Mouse (Mus musculus): Measurements from ENCODE around the gene Tmem136. TPM values are rescaled to one million over a fixed set of nuclear protein-coding genes. Genes with fewer than 3 reads are reported as not detected.

Gene Tmem136
- polyA plus RNA-seq, 2 experiments, result 9.6 to 16.3 TPM

DNA sequence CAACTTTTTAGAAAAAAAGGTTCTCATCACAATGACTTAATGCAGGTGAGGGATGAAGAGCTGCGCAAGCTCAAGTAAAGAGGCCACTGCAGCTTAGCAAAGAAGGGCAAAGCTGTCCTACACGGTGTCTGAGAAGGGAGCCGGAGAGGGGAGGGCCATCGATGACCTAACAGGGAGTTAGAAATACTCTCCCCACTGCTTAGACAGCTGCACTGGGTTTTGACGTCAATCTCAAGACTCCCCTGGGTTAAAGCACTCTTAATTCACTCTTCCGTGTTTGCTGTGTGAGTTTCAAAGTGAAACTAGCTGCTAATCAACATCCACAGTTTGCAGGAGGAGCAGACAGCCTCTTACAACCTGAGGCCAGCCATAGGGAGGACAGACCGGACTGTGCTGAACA, 40.2 kb downstream of the Tmem136 start:
- Histone ChIP-seq H3K4me3 (replicated peaks; ENCODE audit: low read length) (no peak overlapping the region), H3K4me1 (ENCODE audit: control insufficient read depth, insufficient read depth, low read length) (peaks cover 10% of the 10 kb centered on the region), H3K27me3 (ENCODE audit: control insufficient read depth, insufficient read depth, low read length) (no peaks in the 10 kb centered on the region), H3K36me3 (ENCODE audit: control insufficient read depth, insufficient read depth, low read length) (no peaks in the 10 kb centered on the region), H3K4me2 (replicated peaks; ENCODE audit: low read depth, low read length, severe bottlenecking) (no peak overlapping the region), H3K27ac (replicated peaks; ENCODE audit: low read depth, low read length) (no peak overlapping the region), H3K9me3 (ENCODE audit: control insufficient read depth, low read length) (no peaks in the 10 kb centered on the region), H3K9ac (ENCODE audit: low read depth, low read length, severe bottlenecking) (no peak overlapping the region)
- DNase-seq (ENCODE audit: low spot score) (no peak), ATAC-seq (ENCODE audit: low FRiP score, low read depth) (no peak)
- WGBS, result 76% methylated on average over 7 of the region's 7 CpGs
- no peak for TF ChIP-seq POLR2A (IDR thresholded peaks at IDR 0.05; ENCODE audit: borderline replicate concordance, extremely low read depth, insufficient read depth, insufficient read length)

DNA sequence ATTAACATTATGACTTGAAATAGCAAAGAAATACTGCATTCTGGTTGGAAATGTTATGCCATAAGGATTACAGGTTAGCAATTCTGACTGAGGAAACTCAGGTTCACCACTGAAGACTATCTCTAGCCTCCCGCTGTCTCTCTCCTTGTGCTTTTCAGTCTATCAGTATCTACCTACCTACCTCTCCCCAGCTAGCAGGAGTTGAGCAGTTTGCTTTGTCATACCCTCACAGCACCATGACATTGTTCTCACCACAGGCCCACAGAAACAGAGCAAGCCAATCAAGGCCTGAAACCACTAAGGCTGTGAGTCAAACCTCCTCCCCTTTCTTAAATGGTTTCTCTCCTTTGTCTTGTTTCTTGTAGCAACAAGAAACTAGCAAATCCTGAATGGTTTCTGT, 41.8 kb downstream of the Tmem136 start:
- H3K9me3 ChIP-seq (ENCODE audit: control insufficient read depth, low read length), result no peaks in the 10 kb centered on the region
- 93% methylated on average over 1 of the region's 1 CpGs for WGBS
- H3K27ac ChIP-seq (replicated peaks; ENCODE audit: low read depth, low read length), result no peak overlapping the region
- no peaks in the 10 kb centered on the region for H3K36me3 ChIP-seq (ENCODE audit: control insufficient read depth, insufficient read depth, low read length)
- peaks cover 4% of the 10 kb centered on the region for H3K4me1 ChIP-seq (ENCODE audit: control insufficient read depth, insufficient read depth, low read length)
- H3K4me2 ChIP-seq (replicated peaks; ENCODE audit: low read depth, low read length, severe bottlenecking), result no peak overlapping the region
- H3K27me3 ChIP-seq (ENCODE audit: control insufficient read depth, insufficient read depth, low read length), result no peaks in the 10 kb centered on the region
- no peak for DNase-seq (ENCODE audit: low spot score)
- no peak overlapping the region for H3K4me3 ChIP-seq (replicated peaks; ENCODE audit: low read length)
- TF ChIP-seq POLR2A (IDR thresholded peaks at IDR 0.05; ENCODE audit: borderline replicate concordance, extremely low read depth, insufficient read depth, insufficient read length), result no peak
- no peak for ATAC-seq (ENCODE audit: low FRiP score, low read depth)
- no peak overlapping the region for H3K9ac ChIP-seq (ENCODE audit: low read depth, low read length, severe bottlenecking)

DNA sequence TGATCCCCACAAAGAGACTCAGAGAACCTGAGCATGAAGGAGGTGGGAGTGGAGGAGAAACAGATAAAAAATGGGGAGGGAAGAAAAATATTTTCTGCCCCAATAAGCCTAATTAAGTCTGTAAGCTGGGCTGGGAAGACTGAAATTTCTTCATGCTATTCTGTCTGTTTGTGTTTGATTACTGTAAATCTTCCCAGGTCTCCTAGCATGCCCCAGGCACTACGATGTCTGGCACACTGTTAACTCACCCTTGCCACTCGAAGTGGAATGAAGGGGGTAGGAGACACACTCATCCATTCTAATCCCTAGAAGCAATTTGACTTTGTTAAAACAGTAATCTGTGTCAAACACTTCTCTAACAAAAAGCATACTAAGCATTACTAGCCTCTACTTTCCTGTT, 44.6 kb downstream of the Tmem136 start:
- 44% methylated on average over 2 of the region's 2 CpGs for WGBS
- DNase-seq (ENCODE audit: low spot score) (no peak), ATAC-seq (ENCODE audit: low FRiP score, low read depth) (no peak)
- Histone ChIP-seq H3K4me2 (replicated peaks; ENCODE audit: low read depth, low read length, severe bottlenecking) (no peak overlapping the region), H3K27me3 (ENCODE audit: control insufficient read depth, insufficient read depth, low read length) (no peaks in the 10 kb centered on the region), H3K9ac (ENCODE audit: low read depth, low read length, severe bottlenecking) (no peak overlapping the region), H3K4me1 (ENCODE audit: control insufficient read depth, insufficient read depth, low read length) (peaks cover 11% of the 10 kb centered on the region), H3K36me3 (ENCODE audit: control insufficient read depth, insufficient read depth, low read length) (no peaks in the 10 kb centered on the region), H3K4me3 (replicated peaks; ENCODE audit: low read length) (no peak overlapping the region), H3K9me3 (ENCODE audit: control insufficient read depth, low read length) (no peaks in the 10 kb centered on the region), H3K27ac (replicated peaks; ENCODE audit: low read depth, low read length) (no peak overlapping the region)
- no peak for TF ChIP-seq POLR2A (IDR thresholded peaks at IDR 0.05; ENCODE audit: borderline replicate concordance, extremely low read depth, insufficient read depth, insufficient read length)

DNA sequence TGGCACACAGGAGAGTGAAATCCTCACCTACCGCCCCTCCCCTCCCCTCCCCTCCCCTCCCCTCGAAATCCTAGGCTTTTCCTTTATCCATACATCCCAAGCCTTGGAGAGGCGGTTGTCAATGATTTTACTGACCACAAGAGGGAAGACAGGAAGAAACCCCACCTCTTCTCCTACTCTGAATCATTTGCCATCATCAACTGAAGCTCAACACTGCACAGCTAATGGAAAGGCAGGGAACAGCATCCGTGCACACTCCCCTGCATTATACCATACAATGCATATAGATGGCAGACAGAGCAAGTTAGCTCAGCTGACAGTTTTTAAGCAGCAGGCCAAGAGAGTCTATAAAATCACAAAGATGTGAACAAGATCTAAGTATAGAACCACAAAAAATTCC, 45.2 kb downstream of the Tmem136 start:
- Histone ChIP-seq H3K36me3 (ENCODE audit: control insufficient read depth, insufficient read depth, low read length) (no peaks in the 10 kb centered on the region), H3K4me3 (replicated peaks; ENCODE audit: low read length) (no peak overlapping the region), H3K27me3 (ENCODE audit: control insufficient read depth, insufficient read depth, low read length) (no peaks in the 10 kb centered on the region), H3K9me3 (ENCODE audit: control insufficient read depth, low read length) (no peaks in the 10 kb centered on the region), H3K27ac (replicated peaks; ENCODE audit: low read depth, low read length) (no peak overlapping the region), H3K4me2 (replicated peaks; ENCODE audit: low read depth, low read length, severe bottlenecking) (no peak overlapping the region), H3K4me1 (ENCODE audit: control insufficient read depth, insufficient read depth, low read length) (peaks cover 11% of the 10 kb centered on the region), H3K9ac (ENCODE audit: low read depth, low read length, severe bottlenecking) (no peak overlapping the region)
- WGBS, result 20% methylated on average over 4 of the region's 4 CpGs
- TF ChIP-seq POLR2A (IDR thresholded peaks at IDR 0.05; ENCODE audit: borderline replicate concordance, extremely low read depth, insufficient read depth, insufficient read length), result no peak
- DNase-seq (ENCODE audit: low spot score) (no peak), ATAC-seq (ENCODE audit: low FRiP score, low read depth) (no peak)

DNA sequence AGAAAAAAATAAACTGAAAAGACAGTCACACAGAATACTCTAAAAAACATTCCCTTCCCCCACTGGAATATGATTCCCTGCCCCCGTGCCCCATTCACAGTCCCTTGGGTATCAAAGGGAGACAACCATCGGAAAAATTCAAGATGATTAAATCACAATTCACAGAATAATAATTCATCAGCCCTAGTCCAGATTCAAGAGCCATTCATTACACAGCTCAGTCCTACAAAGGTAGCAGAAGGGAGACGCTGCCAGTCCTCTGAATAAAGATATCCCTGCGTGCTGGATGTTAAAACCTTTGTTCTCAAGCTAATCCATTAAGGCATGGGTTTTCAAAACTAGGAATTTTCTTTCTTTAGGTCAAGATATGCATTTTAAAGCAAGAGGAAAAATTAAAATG, 45.8 kb downstream of the Tmem136 start:
- no peak overlapping the region for H3K27ac ChIP-seq (replicated peaks; ENCODE audit: low read depth, low read length)
- no peak overlapping the region for H3K4me3 ChIP-seq (replicated peaks; ENCODE audit: low read length)
- no peak for ATAC-seq (ENCODE audit: low FRiP score, low read depth)
- no peak overlapping the region for H3K4me2 ChIP-seq (replicated peaks; ENCODE audit: low read depth, low read length, severe bottlenecking)
- no peak for TF ChIP-seq POLR2A (IDR thresholded peaks at IDR 0.05; ENCODE audit: borderline replicate concordance, extremely low read depth, insufficient read depth, insufficient read length)
- DNase-seq (ENCODE audit: low spot score), result no peak
- peaks cover 11% of the 10 kb centered on the region for H3K4me1 ChIP-seq (ENCODE audit: control insufficient read depth, insufficient read depth, low read length)
- WGBS, result 80% methylated on average over 4 of the region's 4 CpGs
- no peaks in the 10 kb centered on the region for H3K36me3 ChIP-seq (ENCODE audit: control insufficient read depth, insufficient read depth, low read length)
- H3K27me3 ChIP-seq (ENCODE audit: control insufficient read depth, insufficient read depth, low read length), result no peaks in the 10 kb centered on the region
- H3K9ac ChIP-seq (ENCODE audit: low read depth, low read length, severe bottlenecking), result no peak overlapping the region
- no peaks in the 10 kb centered on the region for H3K9me3 ChIP-seq (ENCODE audit: control insufficient read depth, low read length)

DNA sequence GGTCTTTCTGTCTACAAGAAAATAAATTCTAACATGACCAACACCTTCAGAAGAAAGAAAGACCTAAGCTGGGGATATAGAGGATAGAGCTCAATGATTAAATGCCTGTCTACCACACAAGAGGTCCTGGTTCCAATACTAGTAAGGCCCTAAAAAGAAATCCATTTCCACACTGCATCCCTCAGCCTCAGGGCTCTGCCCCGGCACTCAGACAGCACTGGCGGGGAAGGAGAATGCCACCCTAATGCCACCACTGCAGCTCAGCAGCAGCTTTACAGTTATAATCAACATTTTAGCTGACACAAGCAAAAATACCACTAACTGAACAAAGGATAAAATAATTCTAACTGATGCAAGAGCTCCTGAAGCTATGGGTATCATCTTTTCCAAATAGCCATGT, 46.2 kb downstream of the Tmem136 start:
- no peak for ATAC-seq (ENCODE audit: low FRiP score, low read depth)
- TF ChIP-seq POLR2A (IDR thresholded peaks at IDR 0.05; ENCODE audit: borderline replicate concordance, extremely low read depth, insufficient read depth, insufficient read length), result no peak
- no peak overlapping the region for H3K4me2 ChIP-seq (replicated peaks; ENCODE audit: low read depth, low read length, severe bottlenecking)
- H3K4me3 ChIP-seq (replicated peaks; ENCODE audit: low read length), result no peak overlapping the region
- H3K36me3 ChIP-seq (ENCODE audit: control insufficient read depth, insufficient read depth, low read length), result no peaks in the 10 kb centered on the region
- DNase-seq (ENCODE audit: low spot score), result no peak
- H3K9me3 ChIP-seq (ENCODE audit: control insufficient read depth, low read length), result no peaks in the 10 kb centered on the region
- H3K9ac ChIP-seq (ENCODE audit: low read depth, low read length, severe bottlenecking), result no peak overlapping the region
- no peak overlapping the region for H3K27ac ChIP-seq (replicated peaks; ENCODE audit: low read depth, low read length)
- WGBS, result 63% methylated on average over 2 of the region's 2 CpGs
- H3K4me1 ChIP-seq (ENCODE audit: control insufficient read depth, insufficient read depth, low read length), result peaks cover 11% of the 10 kb centered on the region
- no peaks in the 10 kb centered on the region for H3K27me3 ChIP-seq (ENCODE audit: control insufficient read depth, insufficient read depth, low read length)

Measured in limb, embryonic 14.5 days (tissue).